Mouse (Mus musculus) CH12.LX (cell line): Measurements from ENCODE around the gene 1600014C10Rik. TPM values are rescaled to one million over a fixed set of nuclear protein-coding genes. Genes with fewer than 3 reads are reported as not detected.

Source experiments
- DNase-seq: peaks from one replicate; pipeline ENCODE4 v3.0.0-alpha.2; 2013; ENCODE audit errors: extremely low read depth
- H3K27ac ChIP-seq: 2 replicates; pipeline ENCODE4 v1.5.1; 2012; ENCODE audit warnings: low read depth, mild to moderate bottlenecking, control low read depth, moderate library complexity; ENCODE audit not compliant: insufficient read depth
- H3K27me3 ChIP-seq: replicated peaks from 2 replicates; pipeline ENCODE3; 2012; ENCODE audit warnings: inconsistent platforms
- H3K36me3 ChIP-seq, 2 experiments: replicated peaks in 1 of 2; 2 replicates each; pipeline versions ENCODE3 to v1.6.1; 2012; ENCODE audit warnings: inconsistent platforms in 1 of 2, low read length in 1 of 2, mild to moderate bottlenecking in 1 of 2, mixed read lengths in 1 of 2, moderate library complexity in 1 of 2; ENCODE audit not compliant: control insufficient read depth in 1 of 2, insufficient read depth in 1 of 2
- H3K4me1 ChIP-seq, 2 experiments: 2 replicates each; pipeline ENCODE4 v1.6.1; 2012; ENCODE audit warnings: inconsistent platforms in 1 of 2, moderate library complexity in 1 of 2; ENCODE audit not compliant: insufficient read depth in 2 of 2, control insufficient read depth in 1 of 2
- H3K4me2 ChIP-seq: 2 replicates; pipeline ENCODE4 v1.6.1; 2012; ENCODE audit warnings: low read depth, mild to moderate bottlenecking, control low read depth; ENCODE audit not compliant: poor library complexity, insufficient read depth, severe bottlenecking
- H3K4me3 ChIP-seq, 3 experiments: fragments of 150-350 bp in 1 of 3; sonication (generic) in 1 of 3; replicated peaks in 1 of 3; 2 replicates each; pipeline versions ENCODE3 to v1.5.1; 2011 to 2012; ENCODE audit warnings: low read depth in 2 of 3, low read length in 2 of 3, mild to moderate bottlenecking in 2 of 3, moderate library complexity in 2 of 3, control low read depth in 1 of 3, improper control_type of control experiment in 1 of 3, inconsistent platforms in 1 of 3, mixed read lengths in 1 of 3; ENCODE audit not compliant: poor library complexity in 1 of 3
- H3K79me2 ChIP-seq: replicated peaks from 2 replicates; pipeline ENCODE4 v1.6.1; 2012; ENCODE audit warnings: mild to moderate bottlenecking, moderate library complexity; ENCODE audit not compliant: control insufficient read depth, poor library complexity, insufficient read depth, severe bottlenecking; ENCODE audit errors: extremely low read depth
- H3K9ac ChIP-seq: 2 replicates; pipeline ENCODE4 v1.6.1; 2012; ENCODE audit warnings: low read depth, mild to moderate bottlenecking, control low read depth, moderate library complexity; ENCODE audit not compliant: insufficient read depth
- H3K9me3 ChIP-seq: replicated peaks from 2 replicates; pipeline ENCODE3; 2012; ENCODE audit warnings: low read length, inconsistent platforms, mixed read lengths
- CHD2 ChIP-seq: IDR thresholded peaks from 2 replicates; pipeline ENCODE4 v1.6.1; 2011; ENCODE audit warnings: low read length, improper control_type of control experiment
- ELF1 ChIP-seq: IDR thresholded peaks from 2 replicates; pipeline ENCODE4 v1.6.1; 2014; ENCODE audit warnings: low read depth, mild to moderate bottlenecking, inconsistent platforms, low read length, improper control_type of control experiment
- GABPA ChIP-seq: IDR thresholded peaks from 2 replicates; pipeline ENCODE4 v1.6.1; 2012; ENCODE audit warnings: low read depth, low read length, improper control_type of control experiment, inconsistent platforms; ENCODE audit not compliant: insufficient replicate concordance
- JUN ChIP-seq: IDR thresholded peaks from 2 replicates; pipeline ENCODE4 v1.6.1; 2011; ENCODE audit warnings: low read depth, mild to moderate bottlenecking, low read length, improper control_type of control experiment, moderate library complexity; ENCODE audit not compliant: insufficient read depth
- JUND ChIP-seq: conservative IDR thresholded peaks from 2 replicates; pipeline ENCODE4 v1.6.1; 2011; ENCODE audit warnings: low read depth, low read length, improper control_type of control experiment
- MAFK ChIP-seq: IDR thresholded peaks from 2 replicates; pipeline ENCODE4 v1.6.1; 2011; ENCODE audit warnings: low read length, improper control_type of control experiment; ENCODE audit not compliant: insufficient replicate concordance
- MEF2A ChIP-seq: IDR thresholded peaks from 2 replicates; pipeline ENCODE4 v1.6.1; 2014; ENCODE audit warnings: low read depth, mild to moderate bottlenecking, inconsistent platforms, low read length, improper control_type of control experiment, borderline replicate concordance
- MYC ChIP-seq: IDR thresholded peaks from 2 replicates; pipeline ENCODE4 v1.6.1; 2011; ENCODE audit warnings: low read depth, mild to moderate bottlenecking, improper control_type of control experiment, low read length
- NELFE ChIP-seq: IDR thresholded peaks from 2 replicates; pipeline ENCODE4 v1.6.1; 2011; ENCODE audit warnings: low read depth, low read length, improper control_type of control experiment
- RAD21 ChIP-seq: IDR thresholded peaks from 2 replicates; pipeline ENCODE4 v1.6.1; 2011; ENCODE audit warnings: low read depth, mild to moderate bottlenecking, low read length, improper control_type of control experiment, moderate library complexity
- SIN3A ChIP-seq: IDR thresholded peaks from 2 replicates; pipeline ENCODE4 v1.6.1; 2012; ENCODE audit warnings: low read length, improper control_type of control experiment, inconsistent platforms
- TBP ChIP-seq: conservative IDR thresholded peaks from 2 replicates; pipeline ENCODE4 v1.6.1; 2011; ENCODE audit warnings: low read depth, low read length, improper control_type of control experiment
- TCF12 ChIP-seq: IDR thresholded peaks from 2 replicates; pipeline ENCODE4 v1.6.1; 2014; ENCODE audit warnings: low read depth, mild to moderate bottlenecking, inconsistent platforms, low read length, improper control_type of control experiment
- USF1 ChIP-seq: IDR thresholded peaks from 2 replicates; pipeline ENCODE4 v1.6.1; 2014; ENCODE audit warnings: low read depth, mild to moderate bottlenecking, inconsistent platforms, low read length, improper control_type of control experiment
- USF2 ChIP-seq: conservative IDR thresholded peaks from 2 replicates; pipeline ENCODE4 v1.6.1; 2011; ENCODE audit warnings: low read depth, low read length, improper control_type of control experiment
- dilution Hi-C: fragments of 300-500 bp; cut with MboI; formaldehyde crosslinking; loops from 2 replicates; pipeline ENCODE4 v1.14.3; 2020; ENCODE audit warnings: low sequenced_read_pairs; ENCODE audit not compliant: extremely low pct_unique_long_range_greater_than_20kb, extremely low pct_ligation_motif_present
- in situ Hi-C: fragments of 300-500 bp; cut with MboI; formaldehyde crosslinking; loops from 3 replicates; pipeline ENCODE4 v1.14.3; 2019; ENCODE audit warnings: low sequenced_read_pairs, low pct_ligation_motif_present, low pct_unique_long_range_greater_than_20kb, mixed read lengths
- polyA plus RNA-seq: library from polyadenylated mRNA; unstranded; fragments of >175 nt; gene quantifications from 2 replicates; pipeline ENCODE4 v1.2.1, GENCODE M21; 2012; ENCODE audit warnings: low read depth; ENCODE audit not compliant: insufficient read length
- total RNA-seq, 2 experiments: library from RNA; depleted of rRNA; stranded (reverse); fragments of 300-350 nt in 1 of 2; fragments of >200 nt in 1 of 2; gene quantifications; 2 replicates each; pipeline ENCODE4 v1.2.3; 2012 to 2014

Gene 1600014C10Rik
- total and polyA plus RNA-seq, 3 experiments = 7.4 to 10.6 (median 10.3) TPM

GRCm38 (mm10) chr7:38237140-38237539, 54.1 kb downstream of the 1600014C10Rik start:
- Histone ChIP-seq H3K9me3 (peaks cover 9% of the 10 kb centered on the region), H3K36me3 (no peaks in the 10 kb centered on the region), H3K27ac (no peak overlapping the region), H3K4me2 (no peak overlapping the region), H3K79me2 (no peaks in the 10 kb centered on the region), H3K9ac (no peak overlapping the region), H3K4me3 (no peak overlapping the region), H3K27me3 (peaks cover 69% of the 10 kb centered on the region), H3K4me1 (no peaks in the 10 kb centered on the region)
- TF ChIP-seq ELF1 (no peak), USF2 (no peak), MYC (no peak), RAD21 (no peak), TBP (no peak), JUN (no peak), MAFK (no peak), CHD2 (no peak)
- dilution Hi-C loops = no loop called here
- in situ Hi-C loops = no loop called here
- no peak for DNase-seq

GRCm38 (mm10) chr7:38242417-38242816, 59.4 kb downstream of the 1600014C10Rik start:
- Histone ChIP-seq H3K9ac (no peak overlapping the region), H3K4me2 (no peak overlapping the region), H3K27ac (no peak overlapping the region), H3K79me2 (no peaks in the 10 kb centered on the region), H3K27me3 (peaks cover 45% of the 10 kb centered on the region), H3K4me1 (no peaks in the 10 kb centered on the region), H3K4me3 (no peak overlapping the region), H3K36me3 (no peaks in the 10 kb centered on the region), H3K9me3 (no peaks in the 10 kb centered on the region)
- DNase-seq = no peak
- dilution Hi-C loops (no loop called here), in situ Hi-C loops (no loop called here)
- TF ChIP-seq NELFE (no peak), ELF1 (no peak), USF1 (no peak), MEF2A (no peak), GABPA (no peak), JUND (no peak), TCF12 (no peak), MYC (no peak), SIN3A (no peak), TBP (no peak)

Other genes with a start within 250 kb of the 1600014C10Rik start
- gene Uri1, start 159.7 kb upstream of the 1600014C10Rik start, total RNA-seq (2012; rRNA removed) = 30.7 and 37.1 TPM in 2 replicates
- gene Uri1, start 159.7 kb upstream of the 1600014C10Rik start, total RNA-seq (2014; rRNA removed) = 53.1 and 53.3 TPM in 2 replicates
- 41.4 and 50.1 TPM in 2 replicates for gene Uri1, start 159.7 kb upstream of the 1600014C10Rik start, polyA plus RNA-seq
- 43.7 and 74.4 TPM in 2 replicates for gene Ccne1, start 75.7 kb upstream of the 1600014C10Rik start, total RNA-seq (2012; rRNA removed)
- 70.0 and 77.8 TPM in 2 replicates for gene Ccne1, start 75.7 kb upstream of the 1600014C10Rik start, total RNA-seq (2014; rRNA removed)
- gene Ccne1, start 75.7 kb upstream of the 1600014C10Rik start, polyA plus RNA-seq = 109 and 110 TPM in 2 replicates
- gene Plekhf1, start 44.8 kb downstream of the 1600014C10Rik start, total RNA-seq (2012; rRNA removed) = 0.59 and 0.72 TPM in 2 replicates
- gene Plekhf1, start 44.8 kb downstream of the 1600014C10Rik start, total RNA-seq (2014; rRNA removed) = 0.16 and 0.24 TPM in 2 replicates
- 0.12 TPM in 1 of 2 replicates, not detected in the other for gene Plekhf1, start 44.8 kb downstream of the 1600014C10Rik start, polyA plus RNA-seq
- gene Pop4, start 88.2 kb downstream of the 1600014C10Rik start, total RNA-seq (2012; rRNA removed) = 33.5 and 39.7 TPM in 2 replicates
- gene Pop4, start 88.2 kb downstream of the 1600014C10Rik start, total RNA-seq (2014; rRNA removed) = 64.0 and 73.8 TPM in 2 replicates
- 50.5 and 63.0 TPM in 2 replicates for gene Pop4, start 88.2 kb downstream of the 1600014C10Rik start, polyA plus RNA-seq